Mouse (Mus musculus): Measurements from ENCODE around the gene Nmt1. TPM values are rescaled to one million over a fixed set of nuclear protein-coding genes. Genes with fewer than 3 reads are reported as not detected.

Nmt1 gene
- total and polyA plus RNA-seq, 3 experiments, result 84.5 to 205 (median 115) TPM

- TF ChIP-seq USF2 (conservative IDR thresholded peaks at IDR 0.05; ENCODE audit: low read depth, low read length) (no peak), UBTF (IDR thresholded peaks at IDR 0.05; ENCODE audit: low read depth, low read length) (no peak), SIN3A (IDR thresholded peaks at IDR 0.05; ENCODE audit: low read length) (no peak), MAFK (IDR thresholded peaks at IDR 0.05; ENCODE audit: insufficient replicate concordance, low read length) (no peak), USF1 (IDR thresholded peaks at IDR 0.05; ENCODE audit: low read depth, low read length) (no peak), MXI1 (IDR thresholded peaks at IDR 0.05; ENCODE audit: low read depth, low read length) (no peak), ZKSCAN1 (IDR thresholded peaks at IDR 0.05; ENCODE audit: borderline replicate concordance, low read depth, low read length) (no peak)
- dilution Hi-C loops (cut with MboI; ENCODE audit: extremely low pct_ligation_motif_present, extremely low pct_unique_long_range_greater_than_20kb, low sequenced_read_pairs) (no loop called here), in situ Hi-C loops (cut with MboI; ENCODE audit: low pct_ligation_motif_present, low pct_unique_long_range_greater_than_20kb, low sequenced_read_pairs) (no loop called here)
- no peak overlapping the region for H3K27ac ChIP-seq (ENCODE audit: insufficient read depth, low read depth)
- no peak for DNase-seq (ENCODE audit: extremely low read depth)
- H3K4me2 ChIP-seq (ENCODE audit: insufficient read depth, low read depth, poor library complexity, severe bottlenecking), result no peak overlapping the region
- peaks cover 8 to 73% of the 10 kb centered on the region in 2 experiments; a peak in 3 of 4 replicates for H3K4me1 ChIP-seq (ENCODE audit: control insufficient read depth in 1 of 2, insufficient read depth in 2 of 2)
- no peak overlapping the region for H3K9ac ChIP-seq (ENCODE audit: insufficient read depth, low read depth)
- peaks cover 98% of the 10 kb centered on the region for H3K79me2 ChIP-seq (replicated peaks; ENCODE audit: control insufficient read depth, extremely low read depth, insufficient read depth, poor library complexity, severe bottlenecking)
- H3K4me3 ChIP-seq (replicated peaks in 1 of 3; ENCODE audit: low read depth in 2 of 3, low read length in 2 of 3, poor library complexity in 1 of 3), result no peak overlapping the region
- no peaks in the 10 kb centered on the region for H3K9me3 ChIP-seq (replicated peaks; ENCODE audit: low read length)
- H3K27me3 ChIP-seq (replicated peaks), result no peaks in the 10 kb centered on the region
- peaks cover 27 to 87% of the 10 kb centered on the region in 2 experiments for H3K36me3 ChIP-seq (replicated peaks in 1 of 2; ENCODE audit: control insufficient read depth in 1 of 2, insufficient read depth in 1 of 2, low read length in 1 of 2)
Measured at GRCm38 (mm10) chr11:103035007-103035406, 7.0 kb downstream of the Nmt1 start.

GRCm38 (mm10) chr11:103036881-103037465, 9.0 kb downstream of the Nmt1 start:
- Histone ChIP-seq H3K27ac (ENCODE audit: insufficient read depth, low read depth) (no peak overlapping the region), H3K4me2 (ENCODE audit: insufficient read depth, low read depth, poor library complexity, severe bottlenecking) (no peak overlapping the region), H3K9me3 (replicated peaks; ENCODE audit: low read length) (no peaks in the 10 kb centered on the region), H3K36me3 (replicated peaks in 1 of 2; ENCODE audit: control insufficient read depth in 1 of 2, insufficient read depth in 1 of 2, low read length in 1 of 2) (peaks cover 31 to 84% of the 10 kb centered on the region in 2 experiments), H3K9ac (ENCODE audit: insufficient read depth, low read depth) (no peak overlapping the region), H3K4me3 (replicated peaks in 1 of 3; ENCODE audit: low read depth in 2 of 3, low read length in 2 of 3, poor library complexity in 1 of 3) (no peak overlapping the region), H3K4me1 (ENCODE audit: control insufficient read depth in 1 of 2, insufficient read depth in 2 of 2) (peaks cover 10 to 55% of the 10 kb centered on the region in 2 experiments), H3K27me3 (replicated peaks) (no peaks in the 10 kb centered on the region), H3K79me2 (replicated peaks; ENCODE audit: control insufficient read depth, extremely low read depth, insufficient read depth, poor library complexity, severe bottlenecking) (peaks cover 98% of the 10 kb centered on the region)
- no peak for TF ChIP-seq KAT2A (IDR thresholded peaks at IDR 0.05; ENCODE audit: insufficient replicate concordance, low read length)
- no peak for TF ChIP-seq NELFE (IDR thresholded peaks at IDR 0.05; ENCODE audit: low read depth, low read length)
- no peak for TF ChIP-seq BHLHE40 (IDR thresholded peaks at IDR 0.05; ENCODE audit: low read depth, low read length)
- no peak for TF ChIP-seq CTCF (conservative IDR thresholded peaks at IDR 0.05 in 1 of 2, IDR thresholded peaks at IDR 0.05 in 1 of 2; ENCODE audit: low read depth in 2 of 2, low read length in 2 of 2)
- TF ChIP-seq GABPA (IDR thresholded peaks at IDR 0.05; ENCODE audit: insufficient replicate concordance, low read depth, low read length), result no peak
- no peak for TF ChIP-seq ZMIZ1 (IDR thresholded peaks at IDR 0.05; ENCODE audit: low read depth, low read length)
- TF ChIP-seq ETS1 (conservative IDR thresholded peaks at IDR 0.05; ENCODE audit: low read depth, low read length), result no peak
- no peak for TF ChIP-seq JUN (IDR thresholded peaks at IDR 0.05; ENCODE audit: insufficient read depth, low read depth, low read length)
- TF ChIP-seq MYC (IDR thresholded peaks at IDR 0.05; ENCODE audit: low read depth, low read length), result no peak
- TF ChIP-seq TBP (conservative IDR thresholded peaks at IDR 0.05; ENCODE audit: low read depth, low read length), result no peak
- TF ChIP-seq TCF12 (IDR thresholded peaks at IDR 0.05; ENCODE audit: low read depth, low read length), result no peak
- no peak for TF ChIP-seq RCOR1 (conservative IDR thresholded peaks at IDR 0.05; ENCODE audit: low read depth, low read length)
- no peak for TF ChIP-seq E2F4 (IDR thresholded peaks at IDR 0.05; ENCODE audit: insufficient replicate concordance, low read depth, low read length)
- no peak for TF ChIP-seq USF2 (conservative IDR thresholded peaks at IDR 0.05; ENCODE audit: low read depth, low read length)
- no peak for TF ChIP-seq ZC3H11A (IDR thresholded peaks at IDR 0.05; ENCODE audit: low read depth, low read length)
- TF ChIP-seq RAD21 (IDR thresholded peaks at IDR 0.05; ENCODE audit: low read depth, low read length), result no peak
- no peak for TF ChIP-seq MEF2A (IDR thresholded peaks at IDR 0.05; ENCODE audit: borderline replicate concordance, low read depth, low read length)
- no peak for TF ChIP-seq MAZ (IDR thresholded peaks at IDR 0.05; ENCODE audit: low read depth, low read length)
- dilution Hi-C loops (cut with MboI; ENCODE audit: extremely low pct_ligation_motif_present, extremely low pct_unique_long_range_greater_than_20kb, low sequenced_read_pairs) (no loop called here), in situ Hi-C loops (cut with MboI; ENCODE audit: low pct_ligation_motif_present, low pct_unique_long_range_greater_than_20kb, low sequenced_read_pairs) (no loop called here)
- DNase-seq (ENCODE audit: extremely low read depth), result no peak
